Mouse (Mus musculus) embryonic facial prominence, embryonic 10.5 days (tissue): ENCODE data around the gene Cfap97d2. TPM values are rescaled to one million over a fixed set of nuclear protein-coding genes. Genes with fewer than 3 reads are reported as not detected.
"Not testable (repeated sequence)": the region's sequence is repeated elsewhere in the genome, so short reads cannot be mapped to it uniquely, and the experiment has no call there.

Experiments
- DNase-seq: peaks from one replicate; pipeline ENCODE4 v3.0.0-alpha.2; 2017; ENCODE audit warnings: low spot score
- H3K27ac ChIP-seq: fragments of 300-500 bp; sonication (generic); replicated peaks from 2 replicates; pipeline ENCODE4 v1.5.1; 2016; ENCODE audit warnings: mild to moderate bottlenecking
- H3K27me3 ChIP-seq: fragments of 300-500 bp; sonication (generic); replicated peaks from 2 replicates; pipeline ENCODE4 v1.6.1; 2016; ENCODE audit warnings: low read depth, mild to moderate bottlenecking; ENCODE audit not compliant: poor library complexity, severe bottlenecking
- H3K36me3 ChIP-seq: fragments of 300-500 bp; sonication (generic); replicated peaks from 2 replicates; pipeline ENCODE4 v1.6.1; 2016; ENCODE audit warnings: mild to moderate bottlenecking, moderate library complexity
- H3K4me1 ChIP-seq: fragments of 300-500 bp; sonication (generic); 2 replicates; pipeline ENCODE4 v1.6.1; 2016
- H3K4me3 ChIP-seq: fragments of 300-500 bp; sonication (generic); 2 replicates; pipeline ENCODE4 v1.5.1; 2016; ENCODE audit warnings: mild to moderate bottlenecking, moderate library complexity
- H3K9me3 ChIP-seq: fragments of 300-500 bp; sonication (generic); 2 replicates; pipeline ENCODE4 v1.6.1; 2016; ENCODE audit warnings: mild to moderate bottlenecking
- WGBS: fragments of 180-500 bp; shearing (Covaris S2); methylation state at CpG from one replicate; pipeline ENCODE4 v1.1.7; 2016; 5-methylcytosine and 5-hydroxymethylcytosine counted together
- polyA plus RNA-seq: library from polyadenylated mRNA; unstranded; fragments of >200 nt; fragmentation: Nextera tagmentation; extraction: Ambion mirVana; gene quantifications from 2 replicates; pipeline ENCODE4 v1.2.1, GENCODE M21; 2016

The Cfap97d2 gene
- polyA plus RNA-seq, 1 experiment from 2014 or later, result 0.70 TPM

GRCm38 (mm10) chr8:13708514-13708913 is 2.8 kb downstream of the Cfap97d2 start:
- Histone ChIP-seq H3K9me3 (no peaks in the 10 kb centered on the region), H3K27ac (no peak overlapping the region), H3K36me3 (no peaks in the 10 kb centered on the region), H3K4me3 (no peak overlapping the region), H3K27me3 (no peaks in the 10 kb centered on the region), H3K4me1 (peaks cover 12% of the 10 kb centered on the region)
- no peak for DNase-seq
- WGBS, result 90% methylated on average over 5 of the region's 5 CpGs

GRCm38 (mm10) chr8:13718980-13719379 is 13.3 kb downstream of the Cfap97d2 start:
- Histone ChIP-seq H3K4me1 (no peaks in the 10 kb centered on the region), H3K9me3 (no peaks in the 10 kb centered on the region), H3K36me3 (no peaks in the 10 kb centered on the region), H3K4me3 (no peak overlapping the region), H3K27ac (no peak overlapping the region), H3K27me3 (no peaks in the 10 kb centered on the region)
- no peak for DNase-seq
- 94% methylated on average over 8 of the region's 8 CpGs for WGBS

DNA sequence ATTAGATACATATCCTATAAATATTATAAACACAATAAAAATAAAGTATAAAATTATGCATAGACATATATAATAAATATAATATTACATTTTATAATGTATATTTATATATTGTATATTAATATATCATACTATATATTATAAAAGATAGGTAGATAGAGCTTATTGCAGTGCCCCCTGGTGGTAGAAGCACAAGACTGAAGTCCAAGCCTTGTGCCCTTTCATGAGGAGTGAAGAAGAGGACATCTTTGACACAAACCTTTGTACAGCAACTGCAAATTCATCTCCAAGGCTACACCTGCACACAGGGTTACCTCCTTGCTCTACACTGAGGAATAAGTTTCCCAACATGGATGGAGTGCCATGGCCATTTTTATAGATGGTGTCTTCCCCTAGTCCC is 20.0 kb downstream of the Cfap97d2 start:
- H3K36me3 ChIP-seq, result no peaks in the 10 kb centered on the region
- no peaks in the 10 kb centered on the region for H3K4me1 ChIP-seq
- no peak overlapping the region for H3K4me3 ChIP-seq
- H3K27ac ChIP-seq, result no peak overlapping the region
- DNase-seq, result peak; percentile 43
- H3K27me3 ChIP-seq, result no peaks in the 10 kb centered on the region
- no peaks in the 10 kb centered on the region for H3K9me3 ChIP-seq

- no peaks in the 10 kb centered on the region for H3K9me3 ChIP-seq
- no peak overlapping the region for H3K27ac ChIP-seq
- no peak overlapping the region for H3K4me3 ChIP-seq
- no peaks in the 10 kb centered on the region for H3K4me1 ChIP-seq
- H3K36me3 ChIP-seq, result no peaks in the 10 kb centered on the region
- H3K27me3 ChIP-seq, result no peaks in the 10 kb centered on the region
- DNase-seq, result no peak
- WGBS, result 70% methylated on average over 10 of the region's 10 CpGs
Observed at GRCm38 (mm10) chr8:13727469-13728094, 21.9 kb downstream of the Cfap97d2 start.

- Histone ChIP-seq H3K27me3 (no peaks in the 10 kb centered on the region), H3K27ac (0 out of 2 replicates have a peak overlapping the region, but pooled peaks have one; percentile 30), H3K9me3 (no peaks in the 10 kb centered on the region), H3K4me1 (0 out of 2 replicates have a peak, but pooled peaks cover 3% of the 10 kb centered on the region), H3K36me3 (no peaks in the 10 kb centered on the region), H3K4me3 (no peak overlapping the region)
- peak; percentile 12 for DNase-seq
- 40% methylated on average over 6 of the region's 6 CpGs for WGBS
Observed at GRCm38 (mm10) chr8:13740323-13740770, 34.7 kb downstream of the Cfap97d2 start.

GRCm38 (mm10) chr8:13740817-13741613 is 35.3 kb downstream of the Cfap97d2 start:
- Histone ChIP-seq H3K9me3 (no peaks in the 10 kb centered on the region), H3K27me3 (no peaks in the 10 kb centered on the region), H3K36me3 (no peaks in the 10 kb centered on the region), H3K4me3 (no peak overlapping the region), H3K4me1 (0 out of 2 replicates have a peak, but pooled peaks cover 3% of the 10 kb centered on the region), H3K27ac (no peak overlapping the region)
- no peak for DNase-seq
- WGBS, result 85% methylated on average over 7 of the region's 7 CpGs

- not testable (repeated sequence) for H3K9me3 ChIP-seq, H3K4me3 ChIP-seq, H3K4me1 ChIP-seq, H3K27me3 ChIP-seq, H3K27ac ChIP-seq, H3K36me3 ChIP-seq, DNase-seq
- 91% methylated on average over 6 of the region's 6 CpGs for WGBS
Observed at GRCm38 (mm10) chr8:13746212-13746611, 40.5 kb downstream of the Cfap97d2 start.

DNA sequence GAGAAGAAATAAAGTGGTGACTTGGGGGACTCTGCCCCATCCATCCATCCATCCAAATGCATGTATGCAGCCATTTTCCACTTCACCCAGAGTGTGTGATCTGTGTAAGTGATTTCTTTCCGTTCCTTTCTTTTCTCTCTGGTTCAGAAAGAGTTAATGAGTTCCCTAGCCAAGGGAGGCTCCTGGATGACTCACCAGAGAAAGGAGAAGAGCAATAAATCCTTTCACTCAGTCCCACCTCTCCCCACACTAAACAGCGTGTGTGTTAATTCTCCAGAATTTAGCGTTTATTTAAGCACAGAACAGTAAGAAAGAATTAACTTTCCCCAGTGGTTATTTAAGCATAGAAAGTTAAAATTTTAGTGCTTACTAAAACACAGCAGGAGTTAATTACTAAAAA is 41.9 kb downstream of the Cfap97d2 start:
- WGBS, result 50% methylated on average over 3 of the region's 3 CpGs
- Histone ChIP-seq H3K27ac (no peak overlapping the region), H3K27me3 (no peaks in the 10 kb centered on the region), H3K36me3 (no peaks in the 10 kb centered on the region), H3K9me3 (no peaks in the 10 kb centered on the region), H3K4me1 (no peaks in the 10 kb centered on the region), H3K4me3 (no peak overlapping the region)
- DNase-seq, result no peak

- H3K27me3 ChIP-seq, result no peaks in the 10 kb centered on the region
- no peaks in the 10 kb centered on the region for H3K36me3 ChIP-seq
- H3K9me3 ChIP-seq, result no peaks in the 10 kb centered on the region
- WGBS, result 25% methylated on average over 2 of the region's 2 CpGs
- no peak overlapping the region for H3K27ac ChIP-seq
- peaks cover 11% of the 10 kb centered on the region for H3K4me1 ChIP-seq
- DNase-seq, result peak; percentile 75
- no peak overlapping the region for H3K4me3 ChIP-seq
Observed at GRCm38 (mm10) chr8:13753680-13754079, 48.0 kb downstream of the Cfap97d2 start.

DNA sequence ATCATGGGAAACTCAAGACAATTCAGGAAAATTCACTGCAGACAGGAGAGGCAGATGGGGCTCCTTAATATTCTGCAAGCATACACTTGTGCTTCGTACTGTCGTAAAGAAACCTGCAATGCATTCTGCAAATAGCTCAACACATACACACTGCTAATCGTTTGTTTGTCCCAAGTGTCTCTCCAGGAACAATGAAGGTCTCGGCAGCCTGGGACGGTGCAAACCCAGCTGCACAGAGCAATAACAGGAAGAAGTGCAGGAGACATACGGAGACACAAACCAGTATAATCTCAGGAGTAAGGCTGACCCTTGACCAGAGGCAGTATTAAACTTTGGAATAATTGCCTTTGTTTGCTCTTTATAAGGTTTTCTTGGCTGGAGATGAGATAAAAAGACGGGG is 50.8 kb downstream of the Cfap97d2 start:
- no peak for DNase-seq
- 84% methylated on average over 7 of the region's 7 CpGs for WGBS
- Histone ChIP-seq H3K27ac (no peak overlapping the region; the same call in 1 of the 2 replicates), H3K4me3 (no peak overlapping the region), H3K4me1 (peaks cover 19% of the 10 kb centered on the region), H3K9me3 (no peaks in the 10 kb centered on the region), H3K27me3 (no peaks in the 10 kb centered on the region), H3K36me3 (peaks cover 16% of the 10 kb centered on the region)

GRCm38 (mm10) chr8:13756982-13757804 is 51.5 kb downstream of the Cfap97d2 start, which contains the start of gene Cdc16:
Cdc16 (plus strand) TSS chr8:13757676.
- H3K27me3 ChIP-seq, result no peaks in the 10 kb centered on the region
- 9% methylated on average over 40 of the region's 40 CpGs for WGBS
- H3K4me1 ChIP-seq, result peaks cover 19% of the 10 kb centered on the region
- peaks cover 23% of the 10 kb centered on the region for H3K36me3 ChIP-seq
- H3K4me3 ChIP-seq, result peak within 1 kb of the TSS; percentile 81
- peak; percentile 93 for DNase-seq
- H3K9me3 ChIP-seq, result no peaks in the 10 kb centered on the region
- peak within 1 kb of the TSS; percentile 91 for H3K27ac ChIP-seq
